Mouse (Mus musculus) right cerebral cortex, postnatal 36 days (tissue): ENCODE measurements at regions not wholly inside any gene's neighbourhood (a gene's known extent, or its start where the extent isn't known, plus 50 kb on each side); places are given as distances from the start of the nearest gene placed in this dataset.

Experiments used
- DNase-seq, 2 experiments: peaks; one replicate each; pipeline ENCODE4 v3.0.0; 2022; ENCODE audit warnings: low spot score in 2 of 2, mixed read lengths in 1 of 2

GRCm38 (mm10) chr1:191486766-191487165 lies 83.7 kb upstream of the Ppp2r5a start:
- DNase-seq: no peak

DNA sequence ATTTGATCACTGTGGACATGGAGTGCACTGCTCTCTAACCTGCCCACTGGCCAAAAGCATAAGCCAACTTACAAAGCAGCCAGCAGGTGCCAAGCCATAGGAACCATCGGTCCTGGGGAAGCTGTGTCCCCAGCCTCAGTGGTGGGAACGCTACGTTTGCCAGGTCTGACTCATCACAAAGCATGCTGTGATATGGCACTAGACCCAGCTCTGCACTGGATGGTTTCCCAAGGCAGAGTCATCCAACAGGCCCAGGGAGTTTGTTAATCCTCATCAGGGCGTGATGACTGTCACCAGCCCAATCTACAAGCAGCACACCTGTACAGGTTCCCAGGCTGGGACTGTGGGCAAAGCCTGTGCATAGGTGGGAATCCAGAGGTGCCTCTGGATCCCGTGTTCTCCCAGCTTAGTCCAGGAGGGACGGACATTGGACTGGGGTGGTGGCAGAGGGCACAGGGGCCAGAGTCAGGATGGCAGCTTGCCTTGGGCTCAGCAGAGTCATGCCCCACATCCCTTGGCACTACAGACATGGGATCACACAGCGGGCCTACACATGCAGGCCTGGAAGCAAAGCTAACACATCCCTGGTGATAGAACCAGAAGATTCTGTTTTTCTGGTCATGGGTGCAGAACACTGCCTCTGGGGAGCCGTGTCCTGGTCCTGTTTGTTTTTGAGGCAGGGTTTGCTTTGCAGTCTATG lies 81.8 kb upstream of the Ppp2r5a start:
- DNase-seq: peak; percentile 11 to 24

GRCm38 (mm10) chr1:191479906-191480379 lies 76.9 kb upstream of the Ppp2r5a start:
- no peak for DNase-seq

DNA sequence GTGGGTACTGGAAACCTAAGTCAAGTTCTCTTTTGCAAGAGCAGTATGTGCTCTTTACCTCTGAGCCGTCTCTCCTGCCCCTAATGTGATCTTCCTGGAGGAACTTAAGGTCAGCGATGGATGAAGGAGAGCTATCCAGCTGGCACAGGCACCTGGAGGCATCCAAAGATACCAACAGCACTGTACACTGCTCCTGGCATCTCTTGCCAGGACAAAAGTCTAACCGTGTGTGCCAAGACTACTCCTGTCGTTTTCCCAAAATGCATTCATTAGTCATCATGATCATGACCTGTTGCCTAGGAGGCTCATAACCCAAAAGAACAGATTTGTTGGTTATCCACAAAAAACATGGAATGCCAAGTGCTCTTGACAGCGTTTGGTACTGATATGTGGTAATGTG lies 69.5 kb upstream of the Ppp2r5a start:
- DNase-seq: no peak

GRCm38 (mm10) chr1:191471489-191471888 lies 68.4 kb upstream of the Ppp2r5a start:
- DNase-seq: no peak

- DNase-seq: peak; percentile 71 to 81
These were observed 67.3 kb upstream of the Ppp2r5a start for GRCm38 (mm10) chr1:191470190-191470985.

DNA sequence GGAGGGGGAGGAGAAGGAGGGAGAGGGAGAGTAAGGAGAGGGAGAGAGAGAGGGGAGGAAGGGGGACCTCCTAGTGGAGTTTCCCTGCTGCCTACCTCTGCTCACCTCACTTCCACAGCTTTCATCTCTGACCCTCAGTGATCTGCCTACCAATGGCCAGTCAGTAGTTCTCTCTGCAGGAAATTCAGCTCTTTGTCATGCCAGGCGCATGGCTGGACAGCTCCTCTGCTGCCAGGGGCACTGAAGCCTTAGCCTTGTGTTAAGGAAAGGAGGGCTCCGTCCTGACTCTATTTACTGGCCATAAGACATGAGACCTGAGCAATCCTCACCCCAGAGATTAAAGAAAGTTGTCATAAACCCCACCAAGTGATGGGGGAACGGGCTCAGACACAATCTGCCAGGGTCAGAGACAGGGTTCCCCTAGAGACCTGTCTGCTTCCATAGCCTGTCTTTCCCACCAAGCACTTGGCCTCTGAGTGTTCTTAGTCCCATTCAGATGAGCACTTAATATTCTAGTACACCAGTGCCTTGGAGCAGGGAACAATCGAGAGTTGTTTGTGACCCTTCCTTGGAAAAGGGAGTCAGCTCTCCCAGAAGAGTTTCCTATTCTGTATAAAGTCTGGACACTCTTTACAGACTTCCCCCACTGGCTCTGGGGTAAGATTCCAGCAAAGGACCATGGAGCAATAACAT lies 65.9 kb upstream of the Ppp2r5a start:
- no peak for DNase-seq

GRCm38 (mm10) chr1:191466261-191466660 lies 63.2 kb upstream of the Ppp2r5a start:
- DNase-seq: no peak

GRCm38 (mm10) chr1:191465723-191466122 lies 62.7 kb upstream of the Ppp2r5a start:
- DNase-seq: no peak

- DNase-seq: no peak
These were observed 62.1 kb upstream of the Ppp2r5a start for GRCm38 (mm10) chr1:191465170-191465569.

- no peak for DNase-seq
These were observed 58.9 kb upstream of the Ppp2r5a start for GRCm38 (mm10) chr1:191461811-191462491.

- no peak for DNase-seq
These were observed 56.0 kb upstream of the Ppp2r5a start for GRCm38 (mm10) chr1:191459066-191459465.

DNA sequence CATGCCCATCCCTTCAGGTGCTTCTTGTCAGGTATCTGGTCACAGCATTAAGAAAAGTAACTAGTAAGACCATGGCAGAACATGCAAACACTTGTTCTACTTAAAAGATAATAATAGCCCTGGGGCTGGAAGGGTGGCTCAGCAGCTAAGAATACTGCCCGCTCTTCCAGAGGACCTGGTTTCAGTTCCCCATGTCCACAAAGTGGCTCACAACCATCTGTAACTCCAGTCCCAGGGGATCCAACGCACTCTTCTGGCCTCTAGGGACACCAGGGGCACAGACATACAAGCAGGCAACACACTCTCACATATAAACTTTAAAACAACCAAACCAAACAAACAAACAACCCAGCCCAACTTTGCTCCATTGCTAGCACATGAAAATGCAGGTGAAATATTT lies 55.2 kb upstream of the Ppp2r5a start:
- no peak for DNase-seq

DNA sequence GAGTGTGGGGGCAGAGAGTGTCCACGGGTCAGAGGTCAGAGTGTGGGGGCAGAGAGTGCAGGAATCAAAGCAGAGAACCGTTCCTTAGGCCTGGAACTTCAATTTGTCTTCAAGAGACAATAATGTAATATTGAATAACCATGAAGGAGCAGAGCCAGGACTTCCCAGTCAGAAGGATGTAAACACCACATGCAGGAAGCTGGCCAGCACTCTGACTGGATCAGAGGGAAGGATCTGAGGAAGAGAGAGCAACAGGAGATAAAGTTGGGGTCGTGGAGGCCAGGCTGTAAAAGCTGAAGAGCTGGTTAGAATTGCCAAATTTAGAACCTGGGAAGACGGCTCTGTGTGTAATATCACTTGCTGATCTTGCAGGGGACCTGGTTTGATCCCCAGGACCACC lies 54.0 kb upstream of the Ppp2r5a start:
- no peak for DNase-seq

DNA sequence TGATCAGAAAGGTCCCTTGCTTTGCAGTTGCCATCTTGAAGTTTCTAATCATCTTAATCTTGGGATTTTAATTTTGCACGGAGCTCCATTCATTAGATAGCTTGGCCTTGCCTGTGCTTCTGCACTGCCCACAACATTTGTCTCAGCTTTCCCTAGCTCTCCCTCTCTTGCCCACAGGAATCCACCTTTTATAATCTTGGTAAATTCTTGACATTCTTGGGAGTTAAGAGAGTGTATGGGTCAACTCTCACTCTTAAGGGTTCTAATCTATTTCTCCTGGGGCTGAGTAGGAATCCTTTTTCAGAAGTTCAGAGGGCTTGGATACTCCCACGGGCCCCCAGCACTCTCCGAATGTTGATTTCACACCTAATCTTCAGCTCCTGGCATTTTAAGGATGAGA lies 51.5 kb upstream of the Ppp2r5a start:
- DNase-seq: no peak

DNA sequence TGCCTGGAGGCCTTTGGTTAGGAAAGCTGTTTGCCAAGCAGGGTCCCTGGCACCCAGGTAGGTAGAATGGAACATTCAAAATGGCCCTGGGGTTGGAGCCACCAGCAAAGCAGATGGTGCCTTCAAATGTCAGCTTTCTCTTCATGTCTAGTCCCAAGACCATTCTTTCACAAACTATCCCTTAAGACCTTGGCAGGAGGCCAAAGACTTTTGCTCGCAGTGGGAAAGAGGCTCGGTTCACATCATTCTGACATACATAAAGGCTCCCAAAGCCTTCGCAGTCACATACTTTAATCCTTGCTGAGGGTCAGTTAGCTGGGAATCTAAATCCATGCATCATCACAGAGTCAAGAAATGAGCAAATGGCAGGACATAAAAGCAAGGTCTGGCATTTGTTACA lies 50.5 kb upstream of the Ppp2r5a start:
- no peak for DNase-seq
